Mouse (Mus musculus): ENCODE measurements around the gene Cpne4.

GRCm38 (mm10) chr9:104627816-104628215 lies 80.7 kb downstream of the Cpne4 start:
- no peak for TF ChIP-seq CTCF (IDR thresholded peaks at IDR 0.05; ENCODE audit: low read depth)
- no peak for TF ChIP-seq EP300 (IDR thresholded peaks at IDR 0.05; ENCODE audit: low read depth)
